Mouse (Mus musculus) intestine, embryonic 14.5 days (tissue): Measurements from ENCODE around the gene Abo. TPM values are rescaled to one million over a fixed set of nuclear protein-coding genes. Genes with fewer than 3 reads are reported as not detected.
A peak's percentile ranks its signal among the peaks of the same experiment; 100 is the strongest.

Experiments
- ATAC-seq: fragments of 200-750 bp; cut with Nextera tagmentation; replicated peaks from 2 replicates; pipeline ENCODE4 v1.8.0; 2017; ENCODE audit warnings: low read depth, moderate number of reproducible peaks, moderate TSS enrichment, moderate library complexity; ENCODE audit not compliant: low FRiP score, low TSS enrichment
- DNase-seq: peaks from one replicate; pipeline ENCODE4 v3.0.0-alpha.2; 2018; ENCODE audit warnings: low spot score
- H3K27ac ChIP-seq: fragments of 300-500 bp; sonication (generic); 2 replicates; pipeline ENCODE4 v1.5.1; 2014; ENCODE audit warnings: low read depth, mild to moderate bottlenecking, control low read depth
- H3K27me3 ChIP-seq: fragments of 300-500 bp; sonication (generic); replicated peaks from 2 replicates; pipeline ENCODE4 v1.6.1; 2014; ENCODE audit warnings: low read length, control low read depth; ENCODE audit not compliant: control insufficient read depth, insufficient read depth
- H3K36me3 ChIP-seq: fragments of 300-500 bp; sonication (generic); 2 replicates; pipeline ENCODE4 v1.6.1; 2014; ENCODE audit warnings: low read length, control low read depth; ENCODE audit not compliant: control insufficient read depth, insufficient read depth
- H3K4me1 ChIP-seq: fragments of 300-500 bp; sonication (generic); replicated peaks from 2 replicates; pipeline ENCODE4 v1.6.1; 2014; ENCODE audit warnings: low read length, control low read depth, mixed read lengths; ENCODE audit not compliant: control insufficient read depth, insufficient read depth
- H3K4me2 ChIP-seq: fragments of 300-500 bp; sonication (generic); 2 replicates; pipeline ENCODE4 v1.6.1; 2014; ENCODE audit warnings: low read length
- H3K4me3 ChIP-seq: fragments of 300-500 bp; sonication (generic); 2 replicates; pipeline ENCODE4 v1.5.1; 2014; ENCODE audit warnings: low read depth, low read length, control low read depth, mixed read lengths
- H3K9ac ChIP-seq: fragments of 300-500 bp; sonication (generic); 2 replicates; pipeline ENCODE4 v1.6.1; 2014; ENCODE audit warnings: mild to moderate bottlenecking, low read length
- H3K9me3 ChIP-seq: fragments of 300-500 bp; sonication (generic); 2 replicates; pipeline ENCODE4 v1.6.1; 2016; ENCODE audit warnings: low read length, control low read depth; ENCODE audit not compliant: control insufficient read depth
- WGBS: fragments of 180-500 bp; shearing (Covaris S2); extraction: QIAGEN DNeasy Blood & Tissue Kit; methylation state at CpG from one replicate; pipeline ENCODE4 v1.1.7; 2014; 5-methylcytosine and 5-hydroxymethylcytosine counted together
- polyA plus RNA-seq: library from polyadenylated mRNA; unstranded; fragments of >200 nt; fragmentation: Nextera tagmentation; extraction: Ambion mirVana; gene quantifications from 2 replicates; pipeline ENCODE4 v1.2.1, GENCODE M21; 2014

The Abo gene
- polyA plus RNA-seq, 1 experiment from 2014 or later: not detected

DNA sequence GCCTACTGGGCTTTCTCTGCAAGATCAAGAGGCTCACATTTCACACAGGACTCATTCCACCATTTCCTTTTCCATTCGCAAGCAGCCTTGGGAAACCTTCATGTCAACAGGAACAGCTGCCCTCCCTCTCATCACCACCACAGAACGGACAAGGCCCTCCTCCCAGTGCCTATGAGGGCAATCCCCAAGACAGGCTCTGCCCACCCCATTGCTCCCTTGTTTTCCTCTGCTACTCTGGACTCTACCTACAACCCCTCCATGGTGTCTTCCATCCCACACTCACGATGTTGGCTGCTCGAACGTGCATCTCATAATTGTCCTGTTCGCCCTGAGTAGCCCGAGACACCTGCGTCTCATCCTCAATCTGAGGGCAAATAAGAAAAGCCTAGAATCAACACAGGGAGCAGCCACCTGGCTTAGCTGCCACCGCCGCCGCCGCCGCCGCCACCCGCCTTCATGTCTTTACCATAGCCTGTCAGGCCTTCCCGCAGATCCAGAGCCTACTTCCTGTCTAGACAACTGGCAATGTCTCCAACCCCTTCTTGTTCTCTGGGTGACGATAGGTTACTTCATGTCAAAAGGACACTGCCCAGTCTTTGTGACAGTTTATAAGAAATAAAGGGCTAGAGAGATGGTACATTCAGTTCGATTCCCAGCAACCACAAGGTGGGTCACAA lies 44.1 kb upstream of the Abo start:
- H3K27me3 ChIP-seq: no peaks in the 10 kb centered on the region
- peak overlapping the region; percentile 84; the same call in 1 of the 2 replicates for H3K9ac ChIP-seq
- H3K4me3 ChIP-seq: peak overlapping the region; percentile 98
- peak overlapping the region; percentile 77 for H3K4me2 ChIP-seq
- no peak overlapping the region for H3K27ac ChIP-seq
- H3K4me1 ChIP-seq: peaks cover 22% of the 10 kb centered on the region
- H3K36me3 ChIP-seq: peaks cover 67% of the 10 kb centered on the region
- DNase-seq (no peak), ATAC-seq (no peak)
- WGBS: 72% methylated on average over 18 of the region's 18 CpGs
- H3K9me3 ChIP-seq: no peaks in the 10 kb centered on the region

GRCm38 (mm10) chr2:26907109-26907508 lies 42.3 kb upstream of the Abo start:
- Histone ChIP-seq H3K4me3 (no peak overlapping the region), H3K4me1 (peaks cover 26% of the 10 kb centered on the region), H3K27me3 (no peaks in the 10 kb centered on the region), H3K9me3 (no peaks in the 10 kb centered on the region), H3K4me2 (no peak overlapping the region), H3K9ac (no peak overlapping the region), H3K36me3 (peaks cover 50% of the 10 kb centered on the region), H3K27ac (no peak overlapping the region)
- DNase-seq: peak; percentile 78
- 63% methylated on average over 4 of the region's 4 CpGs for WGBS
- ATAC-seq: no peak

DNA sequence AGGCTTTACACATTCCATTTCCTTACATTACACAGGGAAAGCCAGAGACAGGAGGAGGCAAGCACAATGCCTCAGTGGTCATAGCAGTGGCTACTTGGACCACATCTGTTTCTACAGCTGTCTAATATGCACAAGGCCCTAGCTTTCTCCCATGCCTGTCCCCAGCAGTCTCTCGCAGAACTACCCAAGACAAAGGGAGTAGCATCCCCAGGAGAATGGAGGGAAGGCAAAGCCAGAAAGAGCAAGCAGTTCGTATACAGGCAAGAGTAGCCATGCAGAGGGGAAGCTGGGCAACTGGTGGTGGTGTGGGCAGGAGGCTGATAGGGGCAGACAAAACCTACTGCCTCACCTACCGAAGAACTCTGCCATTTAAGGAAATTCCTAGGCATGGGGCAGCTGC lies 41.7 kb upstream of the Abo start:
- WGBS: 97% methylated on average over 3 of the region's 3 CpGs
- no peak overlapping the region for H3K27ac ChIP-seq
- peaks cover 27% of the 10 kb centered on the region for H3K4me1 ChIP-seq
- H3K9ac ChIP-seq: no peak overlapping the region
- no peak for ATAC-seq
- no peak overlapping the region for H3K4me2 ChIP-seq
- H3K4me3 ChIP-seq: no peak overlapping the region
- no peaks in the 10 kb centered on the region for H3K9me3 ChIP-seq
- peaks cover 43% of the 10 kb centered on the region for H3K36me3 ChIP-seq
- no peak for DNase-seq
- H3K27me3 ChIP-seq: no peaks in the 10 kb centered on the region

DNA sequence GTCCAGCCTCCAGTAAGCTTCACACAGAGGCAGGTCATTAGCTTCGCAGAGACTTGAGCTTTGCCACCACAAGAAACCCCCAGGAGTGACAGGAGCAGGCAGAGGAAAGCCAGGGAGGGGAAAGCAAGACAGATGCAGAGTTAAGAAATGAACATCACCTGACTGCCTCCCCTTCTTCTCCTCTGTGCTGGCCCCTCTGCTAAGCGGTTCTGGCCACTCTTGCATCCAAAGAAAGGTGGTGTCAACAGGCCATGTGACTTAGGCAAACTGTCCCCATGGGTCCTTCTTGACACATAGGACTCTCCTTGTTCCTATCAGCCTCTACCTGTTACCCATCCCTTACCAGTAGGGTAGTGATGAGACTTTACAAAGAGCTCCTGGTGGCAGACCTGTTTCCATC lies 41.2 kb upstream of the Abo start:
- peaks cover 41% of the 10 kb centered on the region for H3K36me3 ChIP-seq
- H3K4me1 ChIP-seq: peaks cover 32% of the 10 kb centered on the region
- H3K27me3 ChIP-seq: no peaks in the 10 kb centered on the region
- H3K9ac ChIP-seq: no peak overlapping the region
- ATAC-seq: no peak
- no peak overlapping the region for H3K4me3 ChIP-seq
- 76% methylated on average over 2 of the region's 2 CpGs for WGBS
- no peak for DNase-seq
- no peaks in the 10 kb centered on the region for H3K9me3 ChIP-seq
- no peak overlapping the region for H3K4me2 ChIP-seq
- no peak overlapping the region for H3K27ac ChIP-seq

DNA sequence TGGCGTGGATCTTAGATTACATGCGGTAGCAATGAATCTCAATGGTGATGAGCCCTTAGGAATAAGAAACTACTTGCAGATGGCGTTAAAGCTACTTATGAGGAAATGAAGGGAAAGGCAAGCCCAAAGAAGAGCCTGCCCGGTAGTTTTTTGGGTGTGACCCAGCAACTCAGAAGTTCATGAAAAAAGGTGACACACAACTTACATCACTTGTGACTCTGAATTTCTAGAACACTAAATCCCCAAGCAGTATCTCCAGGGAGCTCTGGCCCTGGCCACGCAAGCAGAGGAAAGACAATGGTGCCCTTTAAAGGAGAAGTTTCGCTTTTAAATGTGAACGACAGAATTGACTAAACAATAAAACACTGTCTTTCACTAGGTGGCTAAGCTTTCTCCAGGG lies 38.5 kb upstream of the Abo start:
- H3K4me1 ChIP-seq: peaks cover 21% of the 10 kb centered on the region
- H3K9me3 ChIP-seq: no peaks in the 10 kb centered on the region
- H3K4me2 ChIP-seq: peak overlapping the region; percentile 82
- peak overlapping the region; percentile 75 for H3K9ac ChIP-seq
- no peak for ATAC-seq
- peak overlapping the region; percentile 85 for H3K27ac ChIP-seq
- DNase-seq: no peak
- WGBS: 6% methylated on average over 7 of the region's 7 CpGs
- no peaks in the 10 kb centered on the region for H3K27me3 ChIP-seq
- H3K4me3 ChIP-seq: peak overlapping the region; percentile 93
- peaks cover 58% of the 10 kb centered on the region for H3K36me3 ChIP-seq

DNA sequence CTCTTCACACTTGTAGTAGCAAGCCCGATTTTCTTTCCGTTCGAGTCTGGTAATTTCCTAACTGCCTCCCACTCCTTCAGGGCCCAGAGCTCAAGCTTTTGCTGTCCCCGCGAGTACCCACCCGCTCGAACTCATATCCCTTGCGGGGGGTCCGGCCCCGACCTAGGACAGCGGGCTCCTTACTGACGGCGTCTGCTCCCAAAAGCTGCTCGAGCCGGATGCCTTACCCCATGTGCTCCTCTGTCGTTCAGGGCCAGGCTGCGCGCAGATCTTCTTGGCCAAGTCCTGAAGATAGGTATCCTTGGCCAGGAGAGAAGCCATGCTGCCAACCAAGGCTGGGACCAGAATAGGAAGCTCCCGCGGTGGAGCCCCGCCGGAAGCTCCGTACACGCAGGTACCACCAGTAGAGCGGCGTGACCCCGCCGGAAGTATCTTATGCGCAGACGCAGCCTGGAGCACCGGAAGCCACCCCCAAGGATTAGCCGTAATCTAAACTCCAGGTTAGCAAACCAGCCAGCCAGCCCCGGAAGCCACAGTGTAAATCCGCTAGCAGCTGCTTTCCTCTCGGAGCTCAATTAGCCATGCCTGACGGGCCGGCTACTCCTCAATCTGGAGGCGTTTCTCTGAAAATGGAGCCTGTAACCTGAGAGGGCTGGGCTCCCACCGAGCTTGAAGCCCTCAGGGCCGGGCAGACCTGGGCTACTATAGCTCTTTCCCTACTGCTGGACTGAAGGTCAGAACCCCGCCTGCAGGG lies 37.9 kb upstream of the Abo start, which contains the start of gene Surf6:
TSS of gene Surf6 (minus strand) at position 413 of the 754 bp plus-strand sequence.
- WGBS: under 1% methylated on average over 41 of the region's 41 CpGs
- ATAC-seq (peak; percentile 93), DNase-seq (peak; percentile 91)
- Histone ChIP-seq H3K36me3 (peaks cover 58% of the 10 kb centered on the region), H3K4me1 (peaks cover 21% of the 10 kb centered on the region), H3K4me3 (peak within 1 kb of the TSS; percentile 93), H3K27me3 (no peaks in the 10 kb centered on the region), H3K9me3 (no peaks in the 10 kb centered on the region), H3K9ac (peak within 1 kb of the TSS; percentile 75), H3K27ac (peak within 1 kb of the TSS; percentile 85), H3K4me2 (peak within 1 kb of the TSS; percentile 82)

DNA sequence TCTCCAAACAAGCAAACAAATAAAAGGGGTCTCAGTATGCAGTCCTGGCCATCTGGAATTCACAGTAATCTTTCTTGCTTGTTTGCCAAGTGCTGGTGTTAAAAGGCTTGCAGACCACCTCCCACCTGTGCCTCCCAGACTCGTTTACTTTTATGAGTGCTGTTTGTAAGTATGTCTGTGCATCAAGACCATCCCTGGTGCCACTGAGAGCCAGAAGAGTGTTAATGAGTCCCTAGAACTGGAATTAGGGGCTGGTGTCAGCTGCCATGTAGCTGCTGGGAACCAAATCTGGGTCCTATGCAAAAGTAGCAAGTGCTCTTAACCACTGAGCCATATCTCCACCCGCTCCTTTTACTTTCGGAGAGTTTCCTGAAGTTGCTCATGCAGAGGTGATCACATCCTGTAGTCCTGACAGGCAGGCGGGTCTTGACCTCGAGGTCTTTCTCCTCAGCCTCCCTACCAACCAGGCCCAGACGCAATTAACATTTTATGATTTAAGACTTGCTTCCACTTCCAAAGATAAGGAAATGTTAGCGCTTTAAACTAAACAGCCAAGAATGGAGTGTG lies 37.1 kb upstream of the Abo start:
- Histone ChIP-seq H3K27me3 (no peaks in the 10 kb centered on the region), H3K4me3 (peak overlapping the region; percentile 93), H3K9me3 (no peaks in the 10 kb centered on the region), H3K27ac (peak overlapping the region; percentile 85; the same call in 1 of the 2 replicates), H3K9ac (peak overlapping the region; percentile 75), H3K4me1 (peaks cover 21% of the 10 kb centered on the region), H3K36me3 (peaks cover 58% of the 10 kb centered on the region), H3K4me2 (peak overlapping the region; percentile 82)
- DNase-seq: no peak
- WGBS: 11% methylated on average over 7 of the region's 7 CpGs
- ATAC-seq: no peak

- Histone ChIP-seq H3K36me3 (peaks cover 58% of the 10 kb centered on the region), H3K27ac (no peak overlapping the region), H3K9ac (no peak overlapping the region), H3K9me3 (no peaks in the 10 kb centered on the region), H3K27me3 (no peaks in the 10 kb centered on the region), H3K4me1 (peaks cover 21% of the 10 kb centered on the region), H3K4me2 (no peak overlapping the region), H3K4me3 (no peak overlapping the region)
- 70% methylated on average over 1 of the region's 1 CpGs for WGBS
- no peak for DNase-seq
- no peak for ATAC-seq
Observed at GRCm38 (mm10) chr2:26900731-26901130, 36.0 kb upstream of the Abo start.
